Mouse (Mus musculus) stomach, postnatal 0 days (tissue): ENCODE measurements at regions not wholly inside any gene's neighbourhood (a gene's known extent, or its start where the extent isn't known, plus 50 kb on each side); places are given as distances from the start of the nearest gene placed in this dataset.
A peak's percentile ranks its signal among the peaks of the same experiment; 100 is the strongest.

Experiments used
- ATAC-seq: fragments of 200-750 bp; cut with Nextera tagmentation; 2 replicates; pipeline ENCODE4 v1.8.0; 2017; ENCODE audit not compliant: low FRiP score, low TSS enrichment
- DNase-seq: peaks from one replicate; pipeline ENCODE4 v3.0.0-alpha.2; 2016; ENCODE audit warnings: low spot score
- H3K27ac ChIP-seq: fragments of 300-500 bp; sonication (generic); replicated peaks from 2 replicates; pipeline ENCODE4 v1.5.1; 2014; ENCODE audit warnings: mild to moderate bottlenecking, control low read depth
- H3K27me3 ChIP-seq: fragments of 300-500 bp; sonication (generic); 2 replicates; pipeline ENCODE4 v1.6.1; 2014; ENCODE audit warnings: low read length; ENCODE audit not compliant: control insufficient read depth, insufficient read depth
- H3K36me3 ChIP-seq: fragments of 300-500 bp; sonication (generic); 2 replicates; pipeline ENCODE4 v1.6.1; 2014; ENCODE audit warnings: low read length, mixed read lengths; ENCODE audit not compliant: control insufficient read depth, insufficient read depth
- H3K4me1 ChIP-seq: fragments of 300-500 bp; sonication (generic); replicated peaks from 2 replicates; pipeline ENCODE4 v1.6.1; 2014; ENCODE audit warnings: antibody characterized with exemption; ENCODE audit not compliant: control insufficient read depth, insufficient read depth
- H3K4me2 ChIP-seq: fragments of 300-500 bp; sonication (generic); replicated peaks from 2 replicates; pipeline ENCODE4 v1.6.1; 2014; ENCODE audit warnings: low read depth, mild to moderate bottlenecking, control low read depth, moderate library complexity
- H3K4me3 ChIP-seq: fragments of 300-500 bp; sonication (generic); 2 replicates; pipeline ENCODE4 v1.5.1; 2014; ENCODE audit warnings: low read depth, low read length, control low read depth
- H3K9ac ChIP-seq: fragments of 300-500 bp; sonication (generic); 2 replicates; pipeline ENCODE4 v1.6.1; 2014; ENCODE audit warnings: mild to moderate bottlenecking, low read length, control low read depth, mixed read lengths
- H3K9me3 ChIP-seq: fragments of 300-500 bp; sonication (generic); 2 replicates; pipeline ENCODE4 v1.6.1; 2016; ENCODE audit warnings: low read length; ENCODE audit not compliant: control insufficient read depth
- CTCF ChIP-seq: IDR thresholded peaks from 2 replicates; pipeline ENCODE4 v1.5.1; 2016; ENCODE audit warnings: antibody characterized with exemption, low read depth, mild to moderate bottlenecking, moderate library complexity
- EP300 ChIP-seq: optimal IDR thresholded peaks from 2 replicates; pipeline ENCODE3; 2016; ENCODE audit warnings: antibody characterized with exemption
- WGBS: fragments of 180-500 bp; shearing (Covaris S2); extraction: QIAGEN DNeasy Blood & Tissue Kit; methylation state at CpG from one replicate; pipeline ENCODE4 v1.1.7; 2014; 5-methylcytosine and 5-hydroxymethylcytosine counted together

GRCm38 (mm10) chr7:130030711-130031110 lies 439.0 kb downstream of the Wdr11 start:
- ATAC-seq, result no peak
- Histone ChIP-seq H3K4me1 (no peaks in the 10 kb centered on the region), H3K4me2 (no peak overlapping the region), H3K9me3 (no peaks in the 10 kb centered on the region), H3K36me3 (no peaks in the 10 kb centered on the region), H3K9ac (no peak overlapping the region), H3K27ac (no peak overlapping the region), H3K27me3 (no peaks in the 10 kb centered on the region), H3K4me3 (no peak overlapping the region)
- 81% methylated on average over 4 of the region's 4 CpGs for WGBS
- no peak for DNase-seq
- no peak for TF ChIP-seq EP300

GRCm38 (mm10) chr7:130036235-130036634 lies 444.6 kb downstream of the Wdr11 start:
- no peaks in the 10 kb centered on the region; the same call in 1 of the 2 replicates for H3K4me1 ChIP-seq
- ATAC-seq (no peak), DNase-seq (no peak)
- H3K36me3 ChIP-seq, result no peaks in the 10 kb centered on the region
- H3K4me2 ChIP-seq, result no peak overlapping the region
- H3K27ac ChIP-seq, result peak overlapping the region; percentile 89
- H3K9ac ChIP-seq, result no peak overlapping the region
- no peaks in the 10 kb centered on the region for H3K9me3 ChIP-seq
- no peaks in the 10 kb centered on the region for H3K27me3 ChIP-seq
- 68% methylated on average over 5 of the region's 5 CpGs for WGBS
- TF ChIP-seq EP300, result no peak
- TF ChIP-seq CTCF, result no peak
- H3K4me3 ChIP-seq, result no peak overlapping the region

GRCm38 (mm10) chr7:130036845-130037572 lies 445.3 kb downstream of the Wdr11 start:
- TF ChIP-seq CTCF (no peak), EP300 (no peak)
- Histone ChIP-seq H3K9ac (no peak overlapping the region), H3K36me3 (no peaks in the 10 kb centered on the region), H3K9me3 (no peaks in the 10 kb centered on the region), H3K27me3 (no peaks in the 10 kb centered on the region), H3K4me2 (no peak overlapping the region), H3K27ac (peak overlapping the region; percentile 89), H3K4me3 (no peak overlapping the region), H3K4me1 (no peaks in the 10 kb centered on the region; the same call in 1 of the 2 replicates)
- peak; percentile 66; the same call in 1 of the 2 replicates for ATAC-seq
- 34% methylated on average over 8 of the region's 8 CpGs for WGBS
- no peak for DNase-seq

- Histone ChIP-seq H3K27me3 (no peaks in the 10 kb centered on the region), H3K27ac (peak overlapping the region; percentile 89), H3K9ac (no peak overlapping the region), H3K4me1 (no peaks in the 10 kb centered on the region; the same call in 1 of the 2 replicates), H3K36me3 (no peaks in the 10 kb centered on the region), H3K4me2 (no peak overlapping the region), H3K4me3 (no peak overlapping the region), H3K9me3 (no peaks in the 10 kb centered on the region)
- DNase-seq, result no peak
- WGBS, result 61% methylated on average over 4 of the region's 4 CpGs
- TF ChIP-seq CTCF, result no peak
- ATAC-seq, result 0 out of 2 replicates have a peak, but pooled peaks have one; percentile 4
These were observed 445.9 kb downstream of the Wdr11 start for GRCm38 (mm10) chr7:130037573-130037925.

GRCm38 (mm10) chr7:130040596-130040995 lies 448.9 kb downstream of the Wdr11 start:
- Histone ChIP-seq H3K4me3 (no peak overlapping the region), H3K4me1 (no peaks in the 10 kb centered on the region; the same call in 1 of the 2 replicates), H3K27ac (no peak overlapping the region), H3K36me3 (no peaks in the 10 kb centered on the region), H3K27me3 (no peaks in the 10 kb centered on the region), H3K9me3 (no peaks in the 10 kb centered on the region), H3K4me2 (no peak overlapping the region), H3K9ac (no peak overlapping the region)
- DNase-seq (peak; percentile 87), ATAC-seq (peak; percentile 53)
- WGBS, result 72% methylated on average over 8 of the region's 8 CpGs
- TF ChIP-seq EP300, result no peak
- no peak for TF ChIP-seq CTCF

GRCm38 (mm10) chr7:130041402-130041965 lies 449.8 kb downstream of the Wdr11 start:
- no peak overlapping the region for H3K9ac ChIP-seq
- DNase-seq (peak; percentile 42), ATAC-seq (no peak)
- no peak overlapping the region for H3K4me2 ChIP-seq
- TF ChIP-seq EP300 (no peak), CTCF (no peak)
- 65% methylated on average over 11 of the region's 11 CpGs for WGBS
- H3K36me3 ChIP-seq, result no peaks in the 10 kb centered on the region
- H3K27me3 ChIP-seq, result no peaks in the 10 kb centered on the region
- no peaks in the 10 kb centered on the region for H3K9me3 ChIP-seq
- peak overlapping the region; percentile 61; the same call in 1 of the 2 replicates for H3K27ac ChIP-seq
- H3K4me3 ChIP-seq, result no peak overlapping the region
- no peaks in the 10 kb centered on the region; the same call in 1 of the 2 replicates for H3K4me1 ChIP-seq
